Mouse (Mus musculus) layer of hippocampus, adult 2 months (tissue): ENCODE data around the gene Itgb3. TPM values are rescaled to one million over a fixed set of nuclear protein-coding genes. Genes with fewer than 3 reads are reported as not detected.

Source experiments
- DNase-seq, 2 experiments: peaks; one replicate each; pipeline ENCODE4 v3.0.0; 2022; ENCODE audit warnings: low spot score in 2 of 2
- H3K27ac ChIP-seq: fragments of 200-600 bp; 2 replicates; pipeline ENCODE4 v1.8.1; 2022
- H3K4me3 ChIP-seq: fragments of 200-600 bp; 2 replicates; pipeline ENCODE4 v1.8.1; 2022; ENCODE audit warnings: mild to moderate bottlenecking
- CTCF ChIP-seq: fragments of 200-600 bp; conservative IDR thresholded peaks from 2 replicates; pipeline ENCODE4 v1.8.1; 2022; ENCODE audit warnings: antibody characterized with exemption, mild to moderate bottlenecking, moderate library complexity
- total RNA-seq, 2 experiments: library from RNA; stranded (reverse); gene quantifications; 2 replicates each; pipeline ENCODE4 v1.2.3; 2021

Itgb3 gene
- total RNA-seq, 2 experiments from 2014 or later, result 1.3 to 1.4 TPM

GRCm38 (mm10) chr11:104631306-104631705 lies 23.5 kb downstream of the Itgb3 start:
- DNase-seq, result no peak
- no peak overlapping the region for H3K27ac ChIP-seq
- H3K4me3 ChIP-seq, result no peak overlapping the region
- TF ChIP-seq CTCF, result no peak

DNA sequence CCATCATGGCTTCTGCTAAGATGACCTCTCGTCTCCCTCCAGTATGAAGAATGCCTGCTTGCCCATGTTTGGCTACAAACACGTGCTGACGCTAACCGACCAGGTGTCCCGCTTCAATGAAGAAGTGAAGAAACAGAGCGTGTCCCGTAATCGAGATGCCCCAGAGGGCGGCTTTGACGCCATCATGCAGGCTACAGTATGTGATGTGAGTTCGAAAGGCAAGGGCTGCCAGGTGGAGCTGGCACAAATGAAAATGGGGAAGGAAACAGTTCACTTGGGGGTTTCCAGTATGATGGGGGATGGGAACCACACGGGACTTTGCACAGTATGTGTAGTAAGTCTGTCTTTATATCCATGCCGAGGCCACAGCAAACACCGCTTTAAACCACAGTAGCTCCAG lies 29.2 kb downstream of the Itgb3 start:
- Histone ChIP-seq H3K27ac (no peak overlapping the region), H3K4me3 (no peak overlapping the region)
- TF ChIP-seq CTCF, result no peak
- no peak for DNase-seq

GRCm38 (mm10) chr11:104638006-104638405 lies 30.2 kb downstream of the Itgb3 start:
- Histone ChIP-seq H3K27ac (no peak overlapping the region), H3K4me3 (no peak overlapping the region)
- no peak for TF ChIP-seq CTCF
- DNase-seq, result no peak

- DNase-seq, result no peak
- TF ChIP-seq CTCF, result no peak
- Histone ChIP-seq H3K4me3 (no peak overlapping the region), H3K27ac (no peak overlapping the region)
Observed at GRCm38 (mm10) chr11:104638906-104639305, 31.1 kb downstream of the Itgb3 start.

DNA sequence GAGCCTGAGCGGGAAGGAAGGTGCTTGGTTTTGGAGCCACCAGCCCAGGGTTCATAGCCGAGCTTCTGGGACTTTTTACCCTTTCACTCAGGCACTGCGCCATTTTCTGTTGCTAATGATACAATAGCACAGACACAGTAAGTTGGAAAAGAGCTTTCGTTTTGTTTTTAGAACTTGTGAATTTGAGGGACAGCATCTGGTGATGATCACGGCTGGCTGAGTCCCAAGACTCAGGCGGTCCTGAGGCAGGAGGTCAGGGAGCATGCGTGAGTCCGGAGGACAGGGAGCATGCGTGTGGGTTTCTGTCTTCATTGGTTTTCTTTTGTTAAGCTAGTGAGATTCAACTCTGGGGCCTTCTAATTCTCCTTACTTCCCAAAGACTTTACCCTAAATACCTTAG lies 31.8 kb downstream of the Itgb3 start:
- no peak for TF ChIP-seq CTCF
- Histone ChIP-seq H3K4me3 (no peak overlapping the region), H3K27ac (no peak overlapping the region)
- DNase-seq, result no peak

GRCm38 (mm10) chr11:104640894-104641293 lies 33.1 kb downstream of the Itgb3 start:
- no peak for TF ChIP-seq CTCF
- Histone ChIP-seq H3K4me3 (no peak overlapping the region), H3K27ac (no peak overlapping the region)
- DNase-seq, result no peak

DNA sequence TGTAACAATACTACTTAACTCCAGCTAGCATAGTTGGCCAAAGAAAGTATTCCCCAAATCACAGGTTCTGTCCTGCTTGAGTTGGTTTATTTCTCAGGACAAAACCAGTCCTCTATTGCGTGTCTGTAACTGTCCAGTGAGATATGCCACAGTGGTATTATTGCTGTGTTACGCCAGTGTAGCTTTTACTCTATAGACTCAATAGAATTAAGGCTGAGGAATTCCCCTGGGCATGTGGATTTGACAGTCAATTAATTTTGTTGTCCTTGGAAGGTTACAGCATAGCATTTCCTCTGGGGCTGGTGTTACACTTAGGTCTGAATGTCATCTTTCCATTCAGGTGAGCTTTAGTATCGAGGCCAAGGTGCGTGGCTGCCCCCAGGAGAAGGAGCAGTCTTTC lies 35.4 kb downstream of the Itgb3 start:
- TF ChIP-seq CTCF, result no peak
- Histone ChIP-seq H3K4me3 (no peak overlapping the region), H3K27ac (no peak overlapping the region)
- no peak for DNase-seq

GRCm38 (mm10) chr11:104645402-104645801 lies 37.6 kb downstream of the Itgb3 start:
- no peak for DNase-seq
- TF ChIP-seq CTCF, result no peak
- Histone ChIP-seq H3K27ac (no peak overlapping the region), H3K4me3 (no peak overlapping the region)

DNA sequence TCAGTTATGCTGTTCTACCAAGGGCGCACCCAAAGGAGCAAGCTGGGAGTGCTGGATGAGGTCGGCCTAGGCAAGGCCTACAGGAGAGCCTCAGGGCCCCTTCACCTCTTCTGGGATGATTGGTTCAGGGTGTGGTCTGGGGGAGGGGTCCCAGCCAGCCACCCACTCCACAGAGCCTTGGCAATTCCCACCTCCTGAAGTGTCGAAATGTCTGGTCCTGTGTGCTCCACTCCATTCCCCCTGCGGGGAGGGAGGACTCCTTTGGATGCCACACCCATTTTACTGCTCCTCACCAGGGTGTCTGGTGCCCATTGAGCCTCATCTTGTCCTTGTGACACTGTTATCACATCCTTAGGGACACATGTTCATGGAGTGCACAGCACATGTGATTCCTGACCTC lies 38.4 kb downstream of the Itgb3 start:
- no peak for TF ChIP-seq CTCF
- Histone ChIP-seq H3K27ac (no peak overlapping the region), H3K4me3 (no peak overlapping the region)
- DNase-seq, result no peak

- Histone ChIP-seq H3K27ac (peak overlapping the region; percentile 39; the same call in 1 of the 2 replicates), H3K4me3 (no peak overlapping the region)
- no peak for TF ChIP-seq CTCF
- no peak for DNase-seq
Observed at GRCm38 (mm10) chr11:104646611-104647010, 38.8 kb downstream of the Itgb3 start.

GRCm38 (mm10) chr11:104647188-104647867 lies 39.5 kb downstream of the Itgb3 start:
- no peak for TF ChIP-seq CTCF
- Histone ChIP-seq H3K4me3 (no peak overlapping the region), H3K27ac (peak overlapping the region; percentile 39; the same call in 1 of the 2 replicates)
- DNase-seq, result no peak

- peak; percentile 75 for TF ChIP-seq CTCF
- Histone ChIP-seq H3K4me3 (no peak overlapping the region), H3K27ac (no peak overlapping the region)
- peak in 1 of 2 experiments; percentile 20 for DNase-seq
Observed at GRCm38 (mm10) chr11:104648571-104648970, 40.8 kb downstream of the Itgb3 start.

GRCm38 (mm10) chr11:104660599-104660998 lies 52.8 kb downstream of the Itgb3 start:
- Histone ChIP-seq H3K27ac (no peak overlapping the region), H3K4me3 (no peak overlapping the region)
- DNase-seq, result no peak
- TF ChIP-seq CTCF, result peak; percentile 50

DNA sequence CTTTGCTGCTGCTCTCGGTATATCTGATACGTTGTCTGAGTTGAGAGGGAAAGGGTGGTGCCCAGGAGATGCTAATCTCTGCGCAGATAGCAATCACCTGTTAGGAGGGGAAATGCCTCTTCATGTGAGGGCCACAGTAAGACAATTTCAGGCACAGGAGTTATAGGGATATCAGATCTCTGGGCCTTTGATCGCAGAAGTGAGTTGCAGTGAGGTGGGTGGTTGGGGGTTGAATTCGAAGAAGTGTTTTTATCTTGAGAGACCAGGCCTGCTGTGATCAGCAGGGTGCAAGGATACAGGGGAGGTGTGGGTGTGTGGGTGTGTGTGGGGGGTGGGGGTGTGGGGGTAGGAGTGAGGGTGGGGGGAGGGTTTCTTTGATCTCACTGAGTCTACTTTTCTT lies 53.3 kb downstream of the Itgb3 start:
- H3K4me3 ChIP-seq, result no peak overlapping the region
- TF ChIP-seq CTCF, result no peak
- DNase-seq, result no peak
- H3K27ac ChIP-seq, result no peak overlapping the region
